In genomic region chr9:45731851-45732250, GRCm38 (mm10) we compare ENCODE assay signal across 18 mouse cellular contexts.
A peak's percentile ranks its signal among the peaks of the same experiment; 100 is the strongest.
DNase-seq lines count a peak whose midpoint lies in the region; ATAC-seq lines count a peak whose summit lies in the region.
"Had no signal": no experiment of that assay in that cellular context is flagged by ENCODE, and none has a peak within 500 bp of the region (broad histone marks: within the 10 kb centered on the region; RNA-seq: fewer than 3 reads in every experiment).

No protein-coding gene starts in this region.

- DNase-seq in forebrain, embryonic 10.5 days (ENCODE audit: extremely low spot score, low spot score): no peak
- DNase-seq in forebrain, embryonic 14.5 days (ENCODE audit: low spot score): no peak
- peak; percentile 42 for DNase-seq in cerebellum, adult 8-10 months
- peak; percentile 52 to 61 for DNase-seq in cerebellum, postnatal 14 days
- DNase-seq in gastrocnemius, adult 8-10 months (ENCODE audit: low spot score in 2 of 2): no peak
- DNase-seq in urinary bladder, postnatal 10 days (ENCODE audit: low spot score): no peak
- no peak for DNase-seq in ovary, postnatal 10 days (ENCODE audit: low spot score)
- DNase-seq: adrenal gland, adult 2 months; adrenal gland, postnatal 25 days; forebrain, postnatal 0 days; gastrocnemius, postnatal 25 days; heart, postnatal 4 days; kidney, adult 18-20 months had no signal

- no peak for ATAC-seq in forebrain, embryonic 14.5 days
- ATAC-seq: forebrain, postnatal 0 days; intestine, embryonic 15.5 days had no signal

- 89% methylated on average over 5 of the region's 5 CpGs for WGBS in forebrain, embryonic 10.5 days
- WGBS in forebrain, embryonic 14.5 days: 83% methylated on average over 5 of the region's 5 CpGs

- no peaks in the 10 kb centered on the region for H3K9me3 ChIP-seq in forebrain, embryonic 10.5 days
- H3K9me3 ChIP-seq in forebrain, embryonic 14.5 days (replicated peaks; ENCODE audit: control insufficient read depth, low read length): no peaks in the 10 kb centered on the region
- H3K9me3 ChIP-seq: embryonic facial prominence, embryonic 12.5 days; forebrain, embryonic 12.5 days; heart, embryonic 13.5 days; hindbrain, embryonic 13.5 days; intestine, embryonic 15.5 days had no signal

- H3K4me2 ChIP-seq in forebrain, embryonic 14.5 days (ENCODE audit: low read length): no peak overlapping the region
- H3K4me2 ChIP-seq: embryonic facial prominence, embryonic 12.5 days; forebrain, embryonic 12.5 days; heart, embryonic 13.5 days; hindbrain, embryonic 13.5 days; intestine, embryonic 15.5 days had no signal

- no peaks in the 10 kb centered on the region for H3K27me3 ChIP-seq in forebrain, embryonic 10.5 days (ENCODE audit: poor library complexity, severe bottlenecking)
- no peaks in the 10 kb centered on the region for H3K27me3 ChIP-seq in forebrain, embryonic 14.5 days (replicated peaks; ENCODE audit: control insufficient read depth, insufficient read depth, low read length)
- H3K27me3 ChIP-seq: embryonic facial prominence, embryonic 12.5 days; forebrain, embryonic 12.5 days; intestine, embryonic 15.5 days had no signal

- no peaks in the 10 kb centered on the region for H3K36me3 ChIP-seq in forebrain, embryonic 10.5 days (replicated peaks)
- 0 out of 2 replicates have a peak, but pooled peaks cover 4% of the 10 kb centered on the region for H3K36me3 ChIP-seq in forebrain, embryonic 14.5 days (ENCODE audit: control insufficient read depth, insufficient read depth, low read length)
- H3K36me3 ChIP-seq: embryonic facial prominence, embryonic 12.5 days; forebrain, embryonic 12.5 days; heart, embryonic 13.5 days; intestine, embryonic 15.5 days had no signal

- H3K4me1 ChIP-seq in forebrain, embryonic 10.5 days: no peaks in the 10 kb centered on the region
- H3K4me1 ChIP-seq in forebrain, embryonic 14.5 days (ENCODE audit: control insufficient read depth, insufficient read depth, low read length): no peaks in the 10 kb centered on the region
- H3K4me1 ChIP-seq: embryonic facial prominence, embryonic 12.5 days; forebrain, embryonic 12.5 days; heart, embryonic 13.5 days; hindbrain, embryonic 13.5 days; intestine, embryonic 15.5 days had no signal

- H3K4me3 ChIP-seq in forebrain, embryonic 10.5 days: no peak overlapping the region
- H3K4me3 ChIP-seq in forebrain, embryonic 14.5 days (ENCODE audit: low read depth, low read length): no peak overlapping the region
- H3K4me3 ChIP-seq: embryonic facial prominence, embryonic 12.5 days; forebrain, embryonic 12.5 days; heart, embryonic 13.5 days; hindbrain, embryonic 13.5 days; intestine, embryonic 15.5 days had no signal

- no peak overlapping the region for H3K9ac ChIP-seq in forebrain, embryonic 14.5 days (ENCODE audit: low read length)
- H3K9ac ChIP-seq: embryonic facial prominence, embryonic 12.5 days; forebrain, embryonic 12.5 days; forebrain, postnatal 0 days; heart, embryonic 13.5 days; hindbrain, embryonic 13.5 days; intestine, embryonic 15.5 days had no signal

- H3K27ac ChIP-seq in forebrain, embryonic 10.5 days: 0 out of 2 replicates have a peak overlapping the region, but pooled peaks have one; percentile 6
- no peak overlapping the region for H3K27ac ChIP-seq in forebrain, embryonic 14.5 days (ENCODE audit: low read depth, low read length)
- H3K27ac ChIP-seq: embryonic facial prominence, embryonic 12.5 days; forebrain, embryonic 12.5 days; heart, embryonic 13.5 days; hindbrain, embryonic 13.5 days; intestine, embryonic 15.5 days had no signal

Comparison
In these comparisons a context has a peak if more than half of its experiments do, and no peak if none do; other contexts are left out.
1. DNase-seq: peak in cerebellum, adult 8-10 months (single experiment) and cerebellum, postnatal 14 days (2 of 2); none in forebrain, embryonic 10.5 days (single experiment), forebrain, embryonic 14.5 days (single experiment), gastrocnemius, adult 8-10 months (0 of 2), urinary bladder, postnatal 10 days (single experiment) and ovary, postnatal 10 days (single experiment).